Mouse (Mus musculus) liver, embryonic 16.5 days (tissue): ENCODE measurements around the gene Filip1. TPM values are rescaled to one million over a fixed set of nuclear protein-coding genes. Genes with fewer than 3 reads are reported as not detected.
"Not testable (repeated sequence)": the region's sequence is repeated elsewhere in the genome, so short reads cannot be mapped to it uniquely, and the experiment has no call there.

Experiments used
- ATAC-seq: fragments of 200-750 bp; cut with Nextera tagmentation; 2 replicates; pipeline ENCODE4 v1.8.0; 2017; ENCODE audit warnings: low read depth, mild to moderate bottlenecking, moderate number of reproducible peaks, moderate library complexity
- H3K27ac ChIP-seq: fragments of 300-500 bp; sonication (generic); 2 replicates; pipeline ENCODE4 v1.5.1; 2014; ENCODE audit warnings: mild to moderate bottlenecking, low read length
- H3K27me3 ChIP-seq: fragments of 300-500 bp; sonication (generic); 2 replicates; pipeline ENCODE4 v1.6.1; 2014; ENCODE audit warnings: low read depth, low read length, mixed read lengths; ENCODE audit not compliant: control insufficient read depth, insufficient read depth
- H3K36me3 ChIP-seq: fragments of 300-500 bp; sonication (generic); 2 replicates; pipeline ENCODE4 v1.6.1; 2014; ENCODE audit warnings: mild to moderate bottlenecking; ENCODE audit not compliant: control insufficient read depth, insufficient read depth
- H3K4me1 ChIP-seq: fragments of 300-500 bp; sonication (generic); 2 replicates; pipeline ENCODE4 v1.6.1; 2014; ENCODE audit warnings: low read depth, low read length, mixed read lengths; ENCODE audit not compliant: control insufficient read depth
- H3K4me2 ChIP-seq: fragments of 300-500 bp; sonication (generic); 2 replicates; pipeline ENCODE4 v1.6.1; 2014; ENCODE audit warnings: low read depth, low read length, mixed read lengths
- H3K4me3 ChIP-seq: fragments of 300-500 bp; sonication (generic); 2 replicates; pipeline ENCODE4 v1.5.1; 2014; ENCODE audit warnings: low read depth, mild to moderate bottlenecking, low read length
- H3K9ac ChIP-seq: fragments of 300-500 bp; sonication (generic); 2 replicates; pipeline ENCODE4 v1.6.1; 2014; ENCODE audit warnings: low read depth, low read length
- H3K9me3 ChIP-seq: fragments of 300-500 bp; sonication (generic); replicated peaks from 2 replicates; pipeline ENCODE4 v1.6.1; 2016; ENCODE audit warnings: low read length; ENCODE audit not compliant: control insufficient read depth
- WGBS: fragments of 180-500 bp; shearing (Covaris S2); extraction: QIAGEN DNeasy Blood & Tissue Kit; methylation state at CpG from one replicate; pipeline ENCODE4 v1.1.7; 2014; ENCODE audit not compliant: insufficient replicate concordance; 5-methylcytosine and 5-hydroxymethylcytosine counted together
- polyA plus RNA-seq: library from polyadenylated mRNA; unstranded; fragments of >200 nt; fragmentation: Nextera tagmentation; extraction: Ambion mirVana; gene quantifications from 2 replicates; pipeline ENCODE4 v1.2.1, GENCODE M21; 2015

The Filip1 gene
- polyA plus RNA-seq, result 0.53 and 0.79 TPM in 2 replicates

DNA sequence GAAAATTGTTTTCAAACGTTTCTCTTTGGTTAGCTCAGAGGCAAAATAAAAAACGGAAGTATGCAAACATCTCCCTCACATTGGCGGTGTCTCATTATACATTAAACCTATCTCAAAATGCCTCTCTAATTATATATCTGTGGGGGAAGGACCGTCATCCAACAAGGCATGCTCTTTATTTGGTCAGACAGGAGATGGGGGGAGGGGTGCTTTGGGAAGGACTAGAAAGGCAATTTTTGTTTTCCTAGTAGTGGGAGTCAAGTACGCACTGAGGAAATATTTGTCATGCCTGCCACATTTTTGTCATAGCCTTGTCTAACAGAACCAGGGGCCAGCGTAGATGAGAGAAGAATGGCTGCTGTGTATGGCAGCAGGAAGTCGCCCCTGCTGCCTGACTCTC is at the start of gene Filip1:
Gene Filip1, minus strand, starts transcription at position 101 of the 400 bp plus-strand sequence.
- 53% methylated on average over 7 of the region's 7 CpGs for WGBS
- Histone ChIP-seq H3K4me1 (no peaks in the 10 kb centered on the region), H3K27me3 (no peaks in the 10 kb centered on the region), H3K4me3 (no peak within 1 kb of the TSS), H3K27ac (no peak within 1 kb of the TSS), H3K9ac (no peak within 1 kb of the TSS), H3K9me3 (no peaks in the 10 kb centered on the region), H3K36me3 (no peaks in the 10 kb centered on the region), H3K4me2 (no peak within 1 kb of the TSS)
- ATAC-seq, result no peak

DNA sequence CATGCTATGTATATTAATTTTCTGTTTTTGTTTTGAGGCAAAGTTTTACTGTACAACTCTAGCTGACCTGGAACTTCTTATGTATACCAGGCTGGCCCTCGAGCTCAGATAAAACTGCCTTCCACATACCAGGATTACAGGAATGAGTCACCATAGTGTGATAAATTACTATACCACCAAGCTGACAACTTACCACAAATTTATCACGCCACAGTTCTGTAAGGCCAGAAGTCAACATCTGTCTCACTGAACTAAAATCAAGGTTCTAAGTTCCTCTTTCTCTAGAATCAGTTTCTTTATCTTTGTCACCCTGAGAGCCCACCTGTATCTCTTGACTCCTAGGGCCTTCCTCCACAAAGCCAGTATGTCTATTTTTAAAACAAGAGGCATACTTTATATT is 45.0 kb upstream of the Filip1 start:
- H3K9me3 ChIP-seq, result no peaks in the 10 kb centered on the region
- no peaks in the 10 kb centered on the region for H3K4me1 ChIP-seq
- H3K27me3 ChIP-seq, result no peaks in the 10 kb centered on the region
- ATAC-seq, result no peak
- WGBS, result 16% methylated on average over 2 of the region's 2 CpGs
- no peak overlapping the region for H3K4me2 ChIP-seq
- no peak overlapping the region for H3K4me3 ChIP-seq
- H3K27ac ChIP-seq, result no peak overlapping the region
- H3K9ac ChIP-seq, result no peak overlapping the region
- H3K36me3 ChIP-seq, result no peaks in the 10 kb centered on the region

DNA sequence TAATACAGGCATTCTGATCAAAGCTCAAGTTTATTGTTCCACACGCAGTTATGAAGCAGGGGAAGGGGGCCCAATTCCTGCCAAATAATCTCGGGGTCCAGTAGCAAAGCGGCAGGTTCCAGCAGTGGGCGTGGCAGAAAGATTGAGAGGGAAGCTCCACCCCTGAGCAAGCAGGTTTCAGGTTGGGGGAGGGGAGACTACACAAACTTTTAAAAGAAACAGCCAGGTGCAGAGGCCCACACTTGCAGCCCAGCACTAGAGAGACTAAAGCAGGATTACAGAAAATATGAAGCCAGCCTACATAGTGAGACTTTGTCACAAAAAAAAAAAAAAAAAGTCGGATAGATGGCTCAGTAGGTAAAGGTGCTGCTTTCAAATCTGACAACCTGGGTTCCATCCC is 40.3 kb upstream of the Filip1 start:
- Histone ChIP-seq H3K4me3 (no peak overlapping the region), H3K27me3 (no peaks in the 10 kb centered on the region), H3K4me2 (no peak overlapping the region), H3K4me1 (no peaks in the 10 kb centered on the region), H3K36me3 (no peaks in the 10 kb centered on the region), H3K9ac (no peak overlapping the region), H3K27ac (no peak overlapping the region), H3K9me3 (no peaks in the 10 kb centered on the region)
- 62% methylated on average over 5 of the region's 5 CpGs for WGBS
- ATAC-seq, result no peak

DNA sequence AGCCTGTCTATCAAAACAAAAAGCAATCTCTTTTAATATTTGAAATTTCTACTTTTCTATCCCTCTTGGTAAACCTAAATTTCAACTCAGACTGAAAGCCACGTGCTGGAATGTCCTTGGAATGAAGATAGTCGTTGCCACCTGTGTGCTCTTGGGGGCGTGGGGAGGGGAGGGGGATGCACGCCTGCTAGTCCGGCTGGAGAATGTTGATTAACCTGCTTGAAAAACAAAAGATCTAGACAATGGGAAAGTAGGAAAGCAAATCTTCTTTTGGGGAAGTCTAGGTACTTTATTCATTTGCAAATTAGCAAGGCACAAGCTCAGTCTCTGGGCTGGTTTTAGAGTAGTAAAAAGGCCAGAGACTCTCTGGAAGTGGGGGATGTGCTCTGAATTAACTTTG is 36.6 kb upstream of the Filip1 start:
- H3K4me3 ChIP-seq, H3K9me3 ChIP-seq, ATAC-seq, H3K27ac ChIP-seq, H3K9ac ChIP-seq, H3K4me1 ChIP-seq, H3K36me3 ChIP-seq, H3K27me3 ChIP-seq, H3K4me2 ChIP-seq: not testable (repeated sequence)
- WGBS, result 47% methylated on average over 5 of the region's 5 CpGs

DNA sequence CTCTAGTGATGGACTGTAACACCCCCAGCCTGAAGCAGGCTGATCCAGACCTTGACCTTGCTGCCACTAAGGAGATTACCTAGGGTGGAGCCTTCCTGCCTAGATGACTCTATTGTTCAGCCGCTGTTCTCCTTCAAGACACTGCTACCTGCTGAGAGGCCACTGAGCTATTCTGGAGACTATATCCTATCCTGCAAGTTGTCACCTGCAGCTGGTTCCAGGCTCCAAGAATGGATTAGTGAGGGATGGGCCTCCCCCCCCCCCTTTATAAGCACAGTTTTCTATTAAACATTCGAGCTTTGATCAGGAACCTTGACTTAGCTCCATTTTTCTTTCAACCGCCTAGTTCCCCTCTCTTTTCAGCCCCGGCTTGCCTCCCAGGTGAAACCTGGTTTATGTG is 31.6 kb upstream of the Filip1 start:
- not testable (repeated sequence) for H3K4me2 ChIP-seq, H3K9ac ChIP-seq, H3K27ac ChIP-seq, H3K4me3 ChIP-seq, H3K27me3 ChIP-seq, H3K9me3 ChIP-seq, H3K4me1 ChIP-seq, ATAC-seq, H3K36me3 ChIP-seq
- 82% methylated on average over 4 of the region's 4 CpGs for WGBS

DNA sequence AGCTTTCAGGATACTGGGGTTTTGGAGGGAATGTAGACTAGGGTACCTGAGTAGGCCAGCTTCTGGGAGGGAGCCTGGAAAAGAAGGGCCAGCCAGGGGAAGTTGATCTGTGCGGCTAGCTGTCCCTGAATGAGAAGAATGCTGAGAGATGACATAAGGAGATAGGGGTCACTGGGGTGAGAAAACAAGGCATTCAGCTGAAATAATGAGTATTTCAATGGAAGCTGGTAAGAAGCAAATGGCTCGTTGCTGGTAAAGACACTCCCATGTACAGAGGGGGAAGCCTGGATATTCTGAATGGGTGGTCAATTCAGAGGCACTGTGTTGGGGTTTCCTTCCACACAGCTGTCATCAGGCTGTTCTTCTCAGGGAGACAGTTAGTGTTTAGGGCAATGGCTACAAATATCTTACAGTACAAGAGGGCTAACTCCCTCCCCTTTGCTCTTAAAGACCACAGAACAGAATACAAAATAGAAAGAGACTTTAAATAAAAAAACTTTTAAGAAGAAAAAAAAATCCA is 26.7 kb upstream of the Filip1 start:
- no peak for ATAC-seq
- Histone ChIP-seq H3K9me3 (no peaks in the 10 kb centered on the region), H3K4me2 (no peak overlapping the region), H3K4me3 (no peak overlapping the region), H3K27ac (no peak overlapping the region), H3K36me3 (no peaks in the 10 kb centered on the region), H3K27me3 (no peaks in the 10 kb centered on the region), H3K9ac (no peak overlapping the region), H3K4me1 (no peaks in the 10 kb centered on the region)
- 29% methylated on average over 2 of the region's 2 CpGs for WGBS

DNA sequence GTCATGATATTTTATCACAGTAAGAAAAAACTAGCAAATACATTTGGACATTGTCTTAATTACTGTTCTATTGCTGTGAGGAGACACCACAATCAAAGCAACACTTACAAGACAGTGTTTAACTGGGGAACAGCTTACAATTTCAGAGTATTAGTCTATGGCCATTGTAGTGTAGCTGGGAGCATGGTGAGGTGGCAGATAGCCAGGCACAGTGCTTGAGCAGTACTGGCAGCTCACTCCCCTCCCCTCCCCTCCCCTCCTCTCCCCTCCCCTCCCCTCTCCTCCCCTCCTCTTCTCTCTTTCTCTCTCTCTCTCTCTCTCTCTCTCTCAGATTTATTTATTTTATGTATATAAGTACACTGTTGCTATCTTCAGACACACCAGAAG is 25.3 kb upstream of the Filip1 start:
- no peaks in the 10 kb centered on the region for H3K9me3 ChIP-seq
- no peak overlapping the region for H3K4me3 ChIP-seq
- no peak overlapping the region for H3K9ac ChIP-seq
- H3K27ac ChIP-seq, result no peak overlapping the region
- no peaks in the 10 kb centered on the region for H3K27me3 ChIP-seq
- no peaks in the 10 kb centered on the region for H3K4me1 ChIP-seq
- ATAC-seq, result no peak
- no peaks in the 10 kb centered on the region for H3K36me3 ChIP-seq
- H3K4me2 ChIP-seq, result no peak overlapping the region

DNA sequence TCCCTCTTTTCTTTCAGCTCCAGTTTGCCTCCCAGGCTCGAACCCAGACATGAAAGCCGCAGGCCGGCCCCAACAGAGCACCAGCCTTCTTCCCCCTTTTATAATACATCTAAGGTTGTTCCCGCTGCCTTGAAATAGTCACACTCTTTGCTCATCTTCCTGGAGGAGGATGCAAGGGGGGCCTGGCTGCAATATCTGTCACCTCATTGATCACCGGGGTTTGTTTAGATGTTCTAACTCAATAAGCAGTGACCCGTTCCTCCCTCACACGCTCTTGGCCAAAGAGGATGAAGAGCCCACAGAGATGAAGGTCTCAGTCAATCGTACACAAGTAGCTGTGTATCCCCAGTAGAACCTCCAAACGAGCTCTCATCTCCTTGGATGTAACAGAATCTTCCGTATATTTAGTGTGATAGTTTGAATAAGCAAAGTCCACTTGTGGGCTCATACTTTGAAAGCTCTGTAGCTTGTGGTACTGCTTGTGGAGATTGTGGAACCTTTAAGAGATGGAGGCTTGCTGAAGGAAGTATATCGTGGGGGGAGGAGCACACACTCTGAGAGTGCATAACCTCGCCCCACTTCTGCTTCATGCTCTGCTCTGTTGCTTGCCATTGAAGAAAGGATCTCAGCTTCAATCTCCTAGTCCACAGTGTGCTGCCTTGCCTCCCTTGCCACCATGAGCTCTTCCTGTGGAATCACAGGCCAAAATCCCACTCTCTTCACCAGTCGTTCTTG is 24.8 kb upstream of the Filip1 start:
- no peak overlapping the region for H3K4me3 ChIP-seq
- no peaks in the 10 kb centered on the region for H3K9me3 ChIP-seq
- H3K27me3 ChIP-seq, result no peaks in the 10 kb centered on the region
- H3K36me3 ChIP-seq, result no peaks in the 10 kb centered on the region
- no peak overlapping the region for H3K9ac ChIP-seq
- WGBS, result 67% methylated on average over 13 of the region's 13 CpGs
- H3K27ac ChIP-seq, result no peak overlapping the region
- no peak overlapping the region for H3K4me2 ChIP-seq
- no peaks in the 10 kb centered on the region for H3K4me1 ChIP-seq
- no peak for ATAC-seq

DNA sequence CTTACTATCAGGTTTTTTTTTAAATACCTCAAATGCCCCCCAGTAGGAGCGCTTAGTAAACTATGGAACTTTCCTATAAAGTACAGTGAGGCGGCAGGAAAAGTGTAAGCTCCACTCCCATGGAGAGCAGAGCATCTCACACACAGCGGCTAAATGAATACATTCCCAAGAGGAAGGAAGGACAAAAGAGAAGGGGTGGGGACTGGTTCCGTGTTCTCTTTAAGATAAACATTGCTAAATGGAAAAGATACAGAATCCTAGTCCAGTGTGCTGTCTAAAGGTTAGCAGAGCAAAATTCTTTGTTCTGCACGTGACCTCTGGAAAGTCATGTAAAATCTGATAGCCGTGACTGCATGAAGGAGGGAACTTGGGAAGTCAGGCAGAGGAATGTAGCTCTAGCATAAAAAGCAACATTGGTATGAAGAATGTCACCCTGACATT is 13.9 kb upstream of the Filip1 start:
- WGBS, result 50% methylated on average over 6 of the region's 6 CpGs

More for the DNA sequence above, 13.9 kb upstream of the Filip1 start:
- Histone ChIP-seq H3K9ac (no peak overlapping the region), H3K27ac (no peak overlapping the region), H3K9me3 (no peaks in the 10 kb centered on the region), H3K36me3 (no peaks in the 10 kb centered on the region), H3K4me1 (no peaks in the 10 kb centered on the region), H3K4me3 (no peak overlapping the region), H3K4me2 (no peak overlapping the region), H3K27me3 (no peaks in the 10 kb centered on the region)
- peak; percentile 62 for ATAC-seq
